ENCODE assay signal across 28 mouse cellular contexts in the genomic region with DNA sequence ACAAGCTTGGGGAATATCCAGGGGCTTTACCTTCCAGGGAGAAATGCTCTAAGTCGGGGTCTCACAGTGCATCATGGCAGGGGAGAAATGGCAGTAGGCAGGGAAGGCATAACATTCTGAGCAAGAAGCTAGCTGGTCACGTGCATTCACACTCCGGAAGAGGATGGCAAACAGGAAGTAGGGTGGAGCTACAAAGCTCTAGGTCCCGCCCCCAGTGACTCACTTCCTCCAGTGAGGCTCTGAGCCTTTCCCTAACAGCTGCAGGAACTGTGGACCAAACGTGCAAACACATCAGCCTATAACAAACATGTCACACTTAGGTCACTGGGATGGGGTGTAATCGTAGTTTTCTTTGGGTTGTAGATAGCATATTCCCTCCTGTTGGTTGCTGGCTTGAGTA. TPM values are rescaled to one million over a fixed set of nuclear protein-coding genes. Genes with fewer than 3 reads are reported as not detected.
DNase-seq lines count a peak whose midpoint lies in the region; ATAC-seq and TF ChIP-seq lines count a peak whose summit lies in the region.
"Had no signal": no experiment of that assay in that cellular context is flagged by ENCODE, and none has a peak within 500 bp of the region (broad histone marks: within the 10 kb centered on the region; RNA-seq: fewer than 3 reads in every experiment).

No protein-coding gene starts in this region.

- no peak overlapping the region for H3K27ac ChIP-seq in stomach, postnatal 0 days (replicated peaks)
- no peak overlapping the region for H3K27ac ChIP-seq in hindbrain, postnatal 0 days
- no peak overlapping the region for H3K27ac ChIP-seq in midbrain, embryonic 13.5 days
- H3K27ac ChIP-seq: embryonic facial prominence, embryonic 12.5 days; hindbrain, embryonic 13.5 days; liver, embryonic 12.5 days had no signal

- WGBS in stomach, postnatal 0 days: 76% methylated on average over 6 of the region's 6 CpGs
- WGBS in hindbrain, postnatal 0 days: 85% methylated on average over 6 of the region's 6 CpGs
- 89% methylated on average over 6 of the region's 6 CpGs for WGBS in midbrain, embryonic 13.5 days

- no peaks in the 10 kb centered on the region for H3K36me3 ChIP-seq in stomach, postnatal 0 days (ENCODE audit: control insufficient read depth, insufficient read depth, low read length)
- H3K36me3 ChIP-seq in hindbrain, postnatal 0 days (ENCODE audit: insufficient read depth, low read length): no peaks in the 10 kb centered on the region
- no peaks in the 10 kb centered on the region for H3K36me3 ChIP-seq in midbrain, embryonic 13.5 days
- H3K36me3 ChIP-seq: embryonic facial prominence, embryonic 12.5 days; hindbrain, embryonic 13.5 days; liver, embryonic 12.5 days had no signal

- no peaks in the 10 kb centered on the region for H3K9me3 ChIP-seq in stomach, postnatal 0 days (ENCODE audit: control insufficient read depth, low read length)
- H3K9me3 ChIP-seq in hindbrain, postnatal 0 days (ENCODE audit: low read length): no peaks in the 10 kb centered on the region
- no peaks in the 10 kb centered on the region for H3K9me3 ChIP-seq in midbrain, embryonic 13.5 days
- H3K9me3 ChIP-seq: embryonic facial prominence, embryonic 12.5 days; hindbrain, embryonic 13.5 days; liver, embryonic 12.5 days had no signal

- no peak overlapping the region for H3K9ac ChIP-seq in stomach, postnatal 0 days (ENCODE audit: low read length)
- H3K9ac ChIP-seq in hindbrain, postnatal 0 days (replicated peaks; ENCODE audit: low read length): no peak overlapping the region
- no peak overlapping the region for H3K9ac ChIP-seq in midbrain, embryonic 13.5 days (replicated peaks)
- H3K9ac ChIP-seq: embryonic facial prominence, embryonic 12.5 days; hindbrain, embryonic 13.5 days; liver, embryonic 12.5 days; liver, postnatal 0 days had no signal

- no peak overlapping the region for H3K4me3 ChIP-seq in stomach, postnatal 0 days (ENCODE audit: low read depth, low read length)
- H3K4me3 ChIP-seq in hindbrain, postnatal 0 days (ENCODE audit: low read length): no peak overlapping the region
- H3K4me3 ChIP-seq in midbrain, embryonic 13.5 days (replicated peaks): no peak overlapping the region
- H3K4me3 ChIP-seq: embryonic facial prominence, embryonic 12.5 days; hindbrain, embryonic 13.5 days; liver, embryonic 12.5 days had no signal

- no peaks in the 10 kb centered on the region for H3K27me3 ChIP-seq in stomach, postnatal 0 days (ENCODE audit: control insufficient read depth, insufficient read depth, low read length)
- H3K27me3 ChIP-seq in hindbrain, postnatal 0 days (ENCODE audit: insufficient read depth, low read length): no peaks in the 10 kb centered on the region
- H3K27me3 ChIP-seq in midbrain, embryonic 13.5 days: no peaks in the 10 kb centered on the region
- H3K27me3 ChIP-seq: embryonic facial prominence, embryonic 12.5 days; hindbrain, embryonic 13.5 days; liver, embryonic 12.5 days had no signal

- no peak overlapping the region for H3K4me2 ChIP-seq in stomach, postnatal 0 days (replicated peaks; ENCODE audit: low read depth)
- H3K4me2 ChIP-seq in hindbrain, postnatal 0 days (ENCODE audit: low read depth, low read length): no peak overlapping the region
- H3K4me2 ChIP-seq in midbrain, embryonic 13.5 days (replicated peaks): no peak overlapping the region
- H3K4me2 ChIP-seq: embryonic facial prominence, embryonic 12.5 days; heart, embryonic 11.5 days; hindbrain, embryonic 13.5 days; liver, embryonic 12.5 days had no signal

- no peak for TF ChIP-seq EP300 in stomach, postnatal 0 days (optimal IDR thresholded peaks at IDR 0.05)

- DNase-seq in 3134 (ENCODE audit: extremely low read depth, insufficient read length, low spot score) (peak; percentile 43), 3T3-L1 (ENCODE audit: low read depth, low spot score) (peak; percentile 56), R1 (ENCODE audit: low read depth, low spot score) (peak; percentile 47)
- DNase-seq in stomach, postnatal 0 days (ENCODE audit: low spot score): no peak
- DNase-seq in embryo, embryonic 9.5 days (ENCODE audit: extremely low spot score): no peak
- no peak for DNase-seq in hindbrain, postnatal 0 days (ENCODE audit: low spot score)
- DNase-seq: adrenal gland, adult 8-10 months; cerebellum, adult 2 months; cerebellum, postnatal 14 days; gastrocnemius, postnatal 14 days; heart, adult 18-20 months; heart, postnatal 36 days; kidney, adult 11 months; kidney, postnatal 25 days; left cerebral cortex, postnatal 4 days; liver, postnatal 0 days; lung, postnatal 36 days; midbrain, embryonic 14.5 days; thymus, adult 2 months; thymus, postnatal 36 days had no signal

- peak; percentile 47; the same call in 1 of the 2 replicates for ATAC-seq in stomach, postnatal 0 days (ENCODE audit: low FRiP score, low TSS enrichment)
- ATAC-seq in hindbrain, postnatal 0 days: no peak
- ATAC-seq in midbrain, embryonic 13.5 days: no peak
- ATAC-seq: forebrain, embryonic 14.5 days; inflammation-experienced regulatory T-cells, adult 6 months; liver, embryonic 12.5 days; liver, postnatal 0 days had no signal

- TF ChIP-seq CTCF in stomach, postnatal 0 days (IDR thresholded peaks at IDR 0.05; ENCODE audit: low read depth): no peak
- no peak for TF ChIP-seq CTCF in hindbrain, postnatal 0 days (IDR thresholded peaks at IDR 0.05; ENCODE audit: low read depth)

- no peaks in the 10 kb centered on the region for H3K4me1 ChIP-seq in stomach, postnatal 0 days (replicated peaks; ENCODE audit: control insufficient read depth, insufficient read depth)
- H3K4me1 ChIP-seq in hindbrain, postnatal 0 days (ENCODE audit: insufficient read depth, low read length): no peaks in the 10 kb centered on the region
- no peaks in the 10 kb centered on the region for H3K4me1 ChIP-seq in midbrain, embryonic 13.5 days (replicated peaks)
- H3K4me1 ChIP-seq: embryonic facial prominence, embryonic 12.5 days; hindbrain, embryonic 13.5 days; liver, embryonic 12.5 days had no signal

RNA-seq across cellular contexts. Expression of a gene that starts 15.6 kb away (rescaled TPM):
- polyA plus RNA-seq in stomach, postnatal 0 days (2015; fragmentation: Nextera tagmentation; extraction: Ambion mirVana): 3.1 and 3.3 TPM in 2 replicates
- 14.7 and 19.6 TPM in 2 replicates for total RNA-seq in hindbrain, postnatal 0 days (2014; rRNA removed)
- 16.8 and 17.1 TPM in 2 replicates for polyA plus RNA-seq in hindbrain, postnatal 0 days (2015; fragmentation: Nextera tagmentation; extraction: Ambion mirVana)
- polyA plus RNA-seq in midbrain, embryonic 13.5 days (2015; fragmentation: Nextera tagmentation; extraction: Ambion mirVana): 7.6 and 8.6 TPM in 2 replicates
- total RNA-seq: megakaryocyte-erythroid progenitor cell, adult 5-6 weeks had no signal

Comparison
In these comparisons a context has a peak if more than half of its experiments do, and no peak if none do; other contexts are left out.
1. DNase-seq: peak in 3134 (single experiment), 3T3-L1 (single experiment) and R1 (single experiment); none in stomach, postnatal 0 days (single experiment), embryo, embryonic 9.5 days (single experiment) and hindbrain, postnatal 0 days (single experiment).